Mouse (Mus musculus): Measurements from ENCODE around the gene Gm11733.

DNA sequence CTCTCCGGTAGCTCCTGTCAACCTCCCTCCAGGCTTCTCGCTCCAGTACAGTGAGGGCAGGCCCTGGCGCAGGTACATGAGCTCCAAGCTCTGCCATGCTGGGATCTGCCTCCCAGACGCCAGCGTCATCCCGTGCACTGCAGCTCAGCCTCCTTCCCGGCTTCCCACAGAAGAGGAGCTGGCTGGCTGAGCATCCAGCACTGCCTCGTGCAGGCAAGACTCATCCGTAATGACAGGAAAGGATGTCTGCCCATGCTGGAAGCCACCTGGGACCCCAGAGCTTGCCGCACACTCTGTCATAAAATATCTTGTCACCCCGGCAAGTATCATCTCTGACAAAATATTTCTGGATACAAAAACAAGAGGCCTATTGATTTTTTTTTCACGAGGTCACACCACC, at the start of gene Gm11733:
- TF ChIP-seq EP300 (IDR thresholded peaks at IDR 0.05; ENCODE audit: low read length) (no peak), MAZ (IDR thresholded peaks at IDR 0.05; ENCODE audit: low read depth, low read length) (no peak), MAX (IDR thresholded peaks at IDR 0.05; ENCODE audit: low read length) (no peak), RCOR1 (conservative IDR thresholded peaks at IDR 0.05; ENCODE audit: low read depth, low read length) (no peak), CHD2 (IDR thresholded peaks at IDR 0.05; ENCODE audit: low read length) (no peak)
